Mouse (Mus musculus): ENCODE results near the gene Urb1. TPM values are rescaled to one million over a fixed set of nuclear protein-coding genes. Genes with fewer than 3 reads are reported as not detected.

Gene Urb1
- total and polyA plus RNA-seq, 3 experiments: 21.1 to 34.5 (median 29.4) TPM

DNA sequence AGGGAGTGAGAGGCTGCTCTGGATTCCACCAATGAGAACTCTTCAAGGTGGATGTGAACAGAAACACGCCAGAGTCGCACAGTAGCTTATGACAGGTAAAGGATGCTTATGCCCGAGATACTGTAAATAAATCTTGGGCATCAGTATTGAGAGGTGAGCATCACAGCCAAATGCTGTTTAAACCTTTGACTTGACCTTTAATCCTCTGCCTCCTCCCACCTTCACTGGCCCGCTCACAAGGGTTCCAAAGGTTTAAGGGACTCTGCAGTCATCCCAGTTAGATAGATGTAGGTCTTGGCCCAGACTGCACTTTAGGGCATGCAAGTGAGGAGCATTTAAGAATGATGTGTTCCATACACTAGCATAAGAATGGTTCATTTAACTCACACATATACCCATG lies 48.0 kb upstream of the Urb1 start:
- Histone ChIP-seq H3K9me3 (replicated peaks; ENCODE audit: low read length) (no peaks in the 10 kb centered on the region), H3K27me3 (replicated peaks) (peaks cover 79% of the 10 kb centered on the region), H3K27ac (ENCODE audit: insufficient read depth, low read depth) (no peak overlapping the region), H3K4me3 (replicated peaks in 1 of 3; ENCODE audit: low read depth in 2 of 3, low read length in 2 of 3, poor library complexity in 1 of 3) (no peak overlapping the region), H3K4me1 (ENCODE audit: control insufficient read depth in 1 of 2, insufficient read depth in 2 of 2) (peaks cover 0 to 3% of the 10 kb centered on the region in 2 experiments; a peak in 2 of 4 replicates), H3K36me3 (replicated peaks in 1 of 2; ENCODE audit: control insufficient read depth in 1 of 2, insufficient read depth in 1 of 2, low read length in 1 of 2) (no peaks in the 10 kb centered on the region), H3K9ac (ENCODE audit: insufficient read depth, low read depth) (no peak overlapping the region), H3K4me2 (ENCODE audit: insufficient read depth, low read depth, poor library complexity, severe bottlenecking) (no peak overlapping the region), H3K79me2 (replicated peaks; ENCODE audit: control insufficient read depth, extremely low read depth, insufficient read depth, poor library complexity, severe bottlenecking) (no peaks in the 10 kb centered on the region)
- dilution Hi-C loops (cut with MboI; ENCODE audit: extremely low pct_ligation_motif_present, extremely low pct_unique_long_range_greater_than_20kb, low sequenced_read_pairs) (no loop called here), in situ Hi-C loops (cut with MboI; ENCODE audit: low pct_ligation_motif_present, low pct_unique_long_range_greater_than_20kb, low sequenced_read_pairs) (no loop called here)
- TF ChIP-seq MAFK (IDR thresholded peaks at IDR 0.05; ENCODE audit: insufficient replicate concordance, low read length) (no peak), ZC3H11A (IDR thresholded peaks at IDR 0.05; ENCODE audit: low read depth, low read length) (no peak)
- DNase-seq (ENCODE audit: extremely low read depth): no peak

DNA sequence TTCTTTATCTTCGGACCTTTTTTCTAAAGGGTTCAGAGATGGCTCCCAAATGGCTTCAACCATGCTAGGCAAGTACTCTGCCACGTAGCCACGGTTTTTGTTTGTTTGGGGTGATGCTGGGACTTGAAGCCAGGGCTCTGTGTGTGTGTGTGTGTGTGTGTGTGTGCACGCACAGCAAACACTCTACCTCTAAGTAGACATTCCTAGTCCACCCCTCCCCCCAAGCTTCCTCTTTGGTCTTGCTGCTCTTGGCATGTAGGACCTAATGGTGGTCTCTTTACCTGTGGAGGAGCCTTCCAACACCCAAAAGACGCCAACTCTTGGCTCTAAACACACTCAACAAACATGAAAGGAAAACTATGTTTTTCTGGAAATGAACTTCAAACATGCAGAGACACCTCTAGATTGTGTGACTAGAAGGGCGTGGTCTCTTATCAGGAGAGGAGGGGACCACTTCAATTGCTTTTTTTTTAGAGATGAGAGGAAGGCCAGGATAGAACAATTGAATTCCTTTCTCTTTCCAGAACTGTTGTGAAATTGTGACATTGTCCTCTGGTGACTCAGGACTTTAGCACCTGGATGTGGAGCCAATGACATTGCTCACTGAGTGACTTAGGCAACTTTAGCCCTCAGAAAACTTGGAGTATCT lies 46.5 kb upstream of the Urb1 start:
- Histone ChIP-seq H3K79me2 (replicated peaks; ENCODE audit: control insufficient read depth, extremely low read depth, insufficient read depth, poor library complexity, severe bottlenecking) (no peaks in the 10 kb centered on the region), H3K9me3 (replicated peaks; ENCODE audit: low read length) (no peaks in the 10 kb centered on the region), H3K9ac (ENCODE audit: insufficient read depth, low read depth) (no peak overlapping the region), H3K36me3 (replicated peaks in 1 of 2; ENCODE audit: control insufficient read depth in 1 of 2, insufficient read depth in 1 of 2, low read length in 1 of 2) (no peaks in the 10 kb centered on the region), H3K27me3 (replicated peaks) (peaks cover 74% of the 10 kb centered on the region), H3K4me3 (replicated peaks in 1 of 3; ENCODE audit: low read depth in 2 of 3, low read length in 2 of 3, poor library complexity in 1 of 3) (no peak overlapping the region), H3K4me1 (ENCODE audit: control insufficient read depth in 1 of 2, insufficient read depth in 2 of 2) (peaks cover 0 to 3% of the 10 kb centered on the region in 2 experiments; a peak in 2 of 4 replicates), H3K27ac (ENCODE audit: insufficient read depth, low read depth) (no peak overlapping the region), H3K4me2 (ENCODE audit: insufficient read depth, low read depth, poor library complexity, severe bottlenecking) (no peak overlapping the region)
- no peak for TF ChIP-seq ETS1 (conservative IDR thresholded peaks at IDR 0.05; ENCODE audit: low read depth, low read length)
- no peak for TF ChIP-seq HCFC1 (IDR thresholded peaks at IDR 0.05; ENCODE audit: low read depth, low read length)
- TF ChIP-seq UBTF (IDR thresholded peaks at IDR 0.05; ENCODE audit: low read depth, low read length): no peak
- no peak for TF ChIP-seq POLR2A (IDR thresholded peaks at IDR 0.05; ENCODE audit: low read depth, low read length)
- no peak for TF ChIP-seq MAX (IDR thresholded peaks at IDR 0.05; ENCODE audit: low read length)
- TF ChIP-seq USF2 (conservative IDR thresholded peaks at IDR 0.05; ENCODE audit: low read depth, low read length): no peak
- TF ChIP-seq USF1 (IDR thresholded peaks at IDR 0.05; ENCODE audit: low read depth, low read length): no peak
- no peak for TF ChIP-seq SIN3A (IDR thresholded peaks at IDR 0.05; ENCODE audit: low read length)
- no peak for TF ChIP-seq MAZ (IDR thresholded peaks at IDR 0.05; ENCODE audit: low read depth, low read length)
- no peak for TF ChIP-seq GABPA (IDR thresholded peaks at IDR 0.05; ENCODE audit: insufficient replicate concordance, low read depth, low read length)
- no peak for TF ChIP-seq ZMIZ1 (IDR thresholded peaks at IDR 0.05; ENCODE audit: low read depth, low read length)
- dilution Hi-C loops (cut with MboI; ENCODE audit: extremely low pct_ligation_motif_present, extremely low pct_unique_long_range_greater_than_20kb, low sequenced_read_pairs) (no loop called here), in situ Hi-C loops (cut with MboI; ENCODE audit: low pct_ligation_motif_present, low pct_unique_long_range_greater_than_20kb, low sequenced_read_pairs) (no loop called here)
- no peak for DNase-seq (ENCODE audit: extremely low read depth)

All from CH12.LX (cell line).